Mouse (Mus musculus): ENCODE data around the gene Prlhr. TPM values are rescaled to one million over a fixed set of nuclear protein-coding genes. Genes with fewer than 3 reads are reported as not detected.

The Prlhr gene
- not detected for total RNA-seq (2021)

DNA sequence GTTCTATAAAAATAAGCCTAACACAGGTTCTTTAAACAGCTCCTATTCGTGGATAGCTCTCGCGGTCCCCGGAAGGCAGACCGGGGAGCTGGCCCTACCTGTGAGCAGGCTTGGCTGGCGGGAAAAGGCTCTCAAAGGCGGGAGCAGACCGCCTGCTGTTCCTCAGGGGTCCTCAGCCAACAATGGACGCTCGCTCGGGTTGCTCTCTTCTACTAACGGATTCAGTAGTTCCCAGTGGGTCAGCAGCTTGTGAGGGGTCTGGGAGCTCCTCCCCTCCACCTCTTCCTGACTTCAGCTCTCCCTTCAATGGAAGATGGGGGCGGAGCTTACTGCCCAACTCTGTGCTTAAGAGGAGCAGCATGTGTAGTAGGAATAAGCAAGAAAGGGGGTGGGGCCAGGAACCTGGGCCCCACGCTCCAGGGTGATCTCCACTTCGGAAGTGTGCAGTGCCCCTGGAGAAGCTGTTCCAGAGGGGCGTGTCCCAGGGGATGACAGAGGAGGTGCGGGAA is at the start of gene Prlhr:
Gene Prlhr (minus strand): TSS at position 51 of the 509 bp plus-strand sequence.
- no peak for DNase-seq
- intact Hi-C loops (cut with DNase I), result loop anchor here (5.0 kb wide), 1 partner anchor 84 kb away; no protein-coding TSS in a partner anchor

DNA sequence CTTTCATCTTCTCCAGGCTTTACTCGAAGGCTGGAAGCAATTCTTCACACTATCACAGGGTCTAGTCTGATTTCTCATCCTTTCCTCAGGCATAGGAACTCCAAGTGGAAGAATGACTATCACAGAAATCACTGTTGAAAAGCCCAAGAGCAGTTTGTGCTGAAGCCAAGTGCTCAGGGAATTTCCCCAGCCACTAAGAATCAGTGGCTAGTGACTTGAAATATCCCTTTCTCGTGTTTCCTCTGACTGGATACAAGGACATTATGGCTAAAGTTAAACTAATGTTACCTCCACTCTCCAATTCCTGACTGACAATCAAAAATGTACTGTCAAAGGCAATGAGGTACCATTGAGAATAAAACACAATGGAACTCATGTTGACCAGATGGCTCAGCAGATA is 47.0 kb upstream of the Prlhr start:
- no peak for DNase-seq
- intact Hi-C loops (cut with DNase I), result no loop called here

DNA sequence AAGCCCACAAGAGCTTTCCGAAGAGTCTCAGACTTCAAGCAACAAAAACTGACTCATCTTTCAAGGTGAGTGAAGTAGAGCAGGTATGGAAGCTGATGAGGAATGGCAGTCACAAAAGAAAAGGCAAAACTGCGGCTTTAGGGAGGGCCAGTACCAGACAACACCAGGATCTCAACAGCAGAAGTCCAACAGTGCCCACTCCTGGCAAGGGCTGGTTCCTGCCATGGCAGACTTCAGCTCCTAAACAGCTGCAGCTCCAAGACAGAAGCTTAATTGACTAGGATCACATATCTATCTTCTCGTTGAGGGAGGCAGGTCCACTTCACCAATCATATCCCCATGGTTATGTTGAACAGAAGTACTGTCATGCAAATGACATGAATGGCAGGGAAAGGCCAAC is 45.3 kb upstream of the Prlhr start:
- intact Hi-C loops (cut with DNase I), result no loop called here

DNA sequence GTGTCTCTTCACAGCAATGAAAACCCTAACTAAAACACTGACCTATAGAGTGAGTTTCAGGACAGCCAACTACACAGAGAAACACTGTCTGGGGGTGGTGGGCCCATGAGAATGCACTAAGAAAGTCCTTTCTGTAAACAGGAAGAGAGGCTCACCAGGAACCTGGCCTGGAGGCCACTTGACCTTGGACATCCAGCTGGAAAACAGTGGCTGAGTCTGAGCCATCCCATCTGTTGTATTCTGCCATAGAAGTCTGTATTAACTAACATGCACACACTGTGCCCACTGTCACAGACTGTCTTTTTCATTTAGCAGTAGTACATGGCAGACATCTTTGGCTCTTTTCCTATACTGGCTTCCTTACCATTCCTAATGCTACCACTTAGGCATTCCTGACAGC is 32.1 kb upstream of the Prlhr start:
- no peak for DNase-seq
- intact Hi-C loops (cut with DNase I), result no loop called here

More for the DNA sequence above, 45.3 kb upstream of the Prlhr start:
- no peak for DNase-seq

DNA sequence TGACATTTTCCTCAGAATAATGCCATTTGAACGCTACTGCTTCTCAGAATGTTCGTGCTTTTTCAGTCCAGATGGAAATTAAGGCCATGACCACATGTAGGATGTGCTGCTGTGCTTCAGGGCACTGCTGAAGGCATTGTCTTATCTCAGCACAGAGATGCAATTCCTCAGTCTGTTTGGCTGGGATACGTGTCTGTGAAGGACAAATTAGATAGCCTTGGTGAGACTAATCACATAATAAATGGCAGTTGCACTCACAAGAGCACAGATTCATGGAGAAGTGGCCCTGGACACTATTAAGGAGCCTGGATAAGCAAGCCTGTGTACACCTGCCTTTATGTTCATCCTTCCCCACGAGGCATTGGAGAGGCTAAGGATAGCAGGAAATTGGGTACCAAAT is 29.1 kb upstream of the Prlhr start:
- DNase-seq, result no peak
- intact Hi-C loops (cut with DNase I), result no loop called here

DNA sequence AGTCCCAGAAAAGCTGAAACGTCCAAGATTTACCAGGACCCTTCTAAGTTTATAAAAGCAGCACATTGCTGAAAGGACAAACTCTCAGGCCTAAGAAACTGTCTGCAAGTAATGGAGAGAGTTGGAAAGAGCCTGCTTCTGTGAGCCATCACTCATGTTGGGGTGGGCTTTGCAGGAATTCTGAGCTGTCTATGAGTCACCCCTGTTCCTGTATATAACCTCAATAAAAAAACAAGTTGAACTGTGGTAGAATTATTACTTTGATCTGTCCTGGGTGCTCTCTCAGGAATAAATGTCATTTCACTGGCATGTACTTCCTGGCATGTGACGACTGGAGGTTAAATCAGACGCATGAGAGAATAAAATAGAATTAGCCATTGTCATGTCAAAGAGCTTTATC is 27.7 kb upstream of the Prlhr start:
- DNase-seq, result no peak
- intact Hi-C loops (cut with DNase I), result no loop called here

DNA sequence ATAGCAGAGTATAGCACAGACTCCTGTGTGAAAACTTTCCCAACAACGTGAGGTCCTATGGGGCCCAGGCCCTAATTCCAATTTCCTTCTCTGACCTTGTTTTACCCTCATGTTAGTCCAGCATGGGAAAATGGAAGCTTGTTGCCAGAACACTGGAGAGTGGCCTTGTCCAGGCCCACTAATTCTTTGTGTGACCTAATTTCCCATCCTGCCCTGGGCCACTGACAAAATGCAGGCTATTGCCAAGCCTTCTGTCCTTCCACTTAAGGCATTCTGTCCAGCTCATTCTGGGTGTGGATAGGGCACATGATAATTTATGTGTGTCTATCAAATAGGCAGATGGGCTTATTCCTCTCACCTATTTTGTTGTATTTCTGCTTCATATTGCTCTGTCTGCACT is 21.5 kb upstream of the Prlhr start:
- no peak for DNase-seq
- intact Hi-C loops (cut with DNase I), result no loop called here

DNA sequence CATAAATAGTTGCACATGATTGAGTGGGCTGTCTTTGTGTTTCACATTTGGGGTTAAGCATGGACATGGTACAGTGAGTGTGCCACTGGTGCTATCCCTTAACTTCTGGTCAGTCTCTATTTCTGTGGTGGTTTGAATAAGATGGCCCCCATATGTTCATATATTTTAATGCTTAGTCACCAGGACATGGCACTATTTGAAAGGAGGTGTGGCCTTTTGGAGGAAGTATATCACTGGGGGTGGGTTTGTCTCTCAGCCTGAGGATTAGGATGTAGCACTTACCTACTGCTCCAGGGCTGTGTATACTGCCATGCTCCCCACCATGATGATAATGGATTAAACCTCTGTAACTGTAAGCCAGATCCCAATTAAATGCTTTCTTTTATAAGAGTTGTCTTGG is 17.2 kb upstream of the Prlhr start:
- intact Hi-C loops (cut with DNase I), result no loop called here
- DNase-seq, result no peak

DNA sequence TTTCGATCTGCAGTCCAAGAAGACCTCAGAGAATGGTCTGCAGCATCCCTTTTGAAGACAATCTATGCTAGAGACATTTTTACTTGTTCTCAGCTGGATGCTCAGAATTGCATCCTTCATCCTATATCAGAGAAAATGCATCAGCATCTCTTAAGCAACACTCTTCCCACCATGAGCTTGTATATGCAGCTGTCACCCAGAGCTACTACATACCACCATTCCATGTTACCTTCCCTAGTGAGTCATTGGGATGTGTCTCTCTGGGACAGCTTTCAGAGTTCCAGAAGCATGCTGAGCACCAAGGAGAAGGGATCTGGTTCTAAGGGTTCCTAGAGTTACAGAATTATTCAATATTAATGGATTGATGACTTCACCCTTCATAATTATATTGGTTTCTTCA is 10.8 kb upstream of the Prlhr start:
- intact Hi-C loops (cut with DNase I), result no loop called here
- no peak for DNase-seq

DNA sequence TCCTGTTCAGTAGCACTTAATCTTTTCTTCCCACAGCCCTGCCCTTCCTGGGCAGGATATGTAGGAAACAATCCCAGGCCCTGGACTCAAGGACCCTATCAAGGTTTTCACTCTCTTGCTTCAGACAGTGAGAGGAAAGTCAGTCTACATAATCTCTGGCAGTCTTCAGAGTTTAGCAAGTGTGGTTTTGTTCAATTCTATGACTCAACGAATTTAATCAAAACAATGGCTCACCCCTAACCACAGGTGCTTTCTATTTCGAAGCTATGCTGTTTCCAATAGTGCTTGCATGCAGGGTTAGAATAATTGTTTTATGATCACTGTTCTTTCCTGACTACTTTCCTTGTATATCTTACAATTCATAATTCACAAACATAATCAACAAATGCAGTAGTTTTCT is 9.7 kb upstream of the Prlhr start:
- intact Hi-C loops (cut with DNase I), result no loop called here
- no peak for DNase-seq

DNA sequence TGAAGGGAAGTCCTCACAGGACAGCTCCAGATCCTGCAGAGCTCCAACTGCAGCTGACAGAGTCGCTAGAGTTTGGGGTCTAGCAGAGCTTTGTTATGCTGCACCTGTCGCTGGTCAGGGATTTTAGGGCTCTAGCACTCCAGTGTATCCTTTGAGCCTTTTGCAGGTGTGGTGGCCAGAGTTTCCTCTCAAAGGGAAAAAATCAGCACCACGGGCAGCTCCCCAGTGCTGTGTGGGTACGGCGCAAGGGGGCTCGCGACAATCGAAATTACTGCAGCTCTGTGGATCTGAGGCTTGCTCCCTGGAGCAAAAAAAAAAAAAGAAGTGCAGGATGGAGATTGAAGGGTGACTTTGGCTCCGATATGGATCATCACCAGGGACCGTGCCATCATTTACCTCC is 742 bp upstream of the Prlhr start:
- intact Hi-C loops (cut with DNase I), result loop anchor here (5.0 kb wide), 1 partner anchor 83 kb away; no protein-coding TSS in a partner anchor
- peak in 1 of 2 experiments; percentile 26 for DNase-seq

DNA sequence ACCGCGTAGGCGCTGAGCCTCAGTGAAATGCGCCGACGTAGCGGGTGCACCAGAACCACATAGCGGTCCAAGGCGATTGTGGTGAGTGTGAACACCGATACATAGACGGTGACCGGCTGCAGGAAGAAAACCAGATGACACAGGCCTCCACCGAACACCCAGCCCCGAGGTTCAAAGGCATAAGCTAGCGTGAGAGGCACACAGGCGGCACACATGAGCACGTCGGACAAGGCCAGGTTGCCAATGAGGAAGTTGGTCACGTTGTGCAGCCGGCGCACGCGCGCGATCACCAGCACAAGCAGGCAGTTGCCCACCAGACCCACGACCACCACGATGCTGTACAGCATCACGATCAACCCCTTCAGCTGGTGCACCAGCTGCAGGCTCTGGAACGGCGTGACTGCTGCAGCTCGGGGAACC is 506 bp downstream of the Prlhr start:
- no peak for DNase-seq
- intact Hi-C loops (cut with DNase I), result loop anchor here (2.0 to 5.0 kb wide), 2 partner anchors 85 to 141 kb away; no protein-coding TSS in a partner anchor

DNA sequence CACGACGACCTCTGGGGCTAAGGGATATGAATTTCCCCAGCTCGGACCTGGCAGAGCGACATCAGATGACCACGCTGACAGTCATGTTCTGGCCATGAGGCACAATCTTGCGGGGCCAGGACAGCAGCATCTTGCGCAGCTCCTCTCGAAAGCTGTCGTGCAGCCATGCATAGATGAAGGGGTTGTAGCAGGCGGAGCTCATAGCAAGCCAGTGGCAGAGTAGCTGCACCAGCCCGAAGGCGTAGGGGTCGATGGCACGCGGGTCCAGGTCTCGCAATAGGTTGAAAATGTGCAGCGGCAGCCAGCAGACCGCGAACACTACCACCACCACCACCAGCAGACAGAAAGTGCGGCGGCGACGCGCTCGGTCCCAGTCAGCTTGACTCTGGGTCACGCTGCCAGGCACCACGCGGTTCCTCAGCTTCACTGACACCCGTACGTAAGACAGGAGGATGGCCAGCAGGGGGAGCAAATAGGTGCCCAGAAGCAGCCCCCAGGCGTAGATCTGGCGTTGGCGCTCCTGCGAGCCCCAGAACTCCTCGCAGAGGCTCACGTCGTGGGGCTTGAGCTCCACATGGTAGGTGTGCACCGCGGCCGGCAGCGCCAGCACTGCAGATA is 1.0 kb downstream of the Prlhr start:
- intact Hi-C loops (cut with DNase I), result loop anchor here (2.0 to 5.0 kb wide), 2 partner anchors 85 to 142 kb away; no protein-coding TSS in a partner anchor
- peak; percentile 44 to 49 for DNase-seq

DNA sequence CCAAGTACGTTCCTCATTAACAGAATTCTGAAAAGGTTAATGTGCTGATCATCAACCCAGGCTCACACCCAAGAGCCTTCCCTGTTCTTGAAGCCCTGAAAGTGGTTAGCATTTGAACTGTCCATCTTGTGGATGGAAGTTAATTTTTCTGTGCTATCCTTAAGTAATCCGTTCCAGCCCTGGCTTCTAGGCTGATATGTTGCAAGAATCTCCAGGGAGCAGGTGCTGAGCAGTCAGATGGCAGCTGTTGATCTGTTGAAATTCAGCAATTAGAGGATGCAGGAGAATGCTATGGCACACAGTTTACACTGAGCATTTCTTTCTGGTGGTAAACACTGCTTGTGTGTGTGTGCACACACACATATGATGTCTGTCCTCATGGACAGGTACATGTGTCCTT is 2.4 kb downstream of the Prlhr start:
- intact Hi-C loops (cut with DNase I), result loop anchor here (2.0 to 5.0 kb wide), 2 partner anchors 87 to 143 kb away; no protein-coding TSS in a partner anchor
- DNase-seq, result no peak

DNA sequence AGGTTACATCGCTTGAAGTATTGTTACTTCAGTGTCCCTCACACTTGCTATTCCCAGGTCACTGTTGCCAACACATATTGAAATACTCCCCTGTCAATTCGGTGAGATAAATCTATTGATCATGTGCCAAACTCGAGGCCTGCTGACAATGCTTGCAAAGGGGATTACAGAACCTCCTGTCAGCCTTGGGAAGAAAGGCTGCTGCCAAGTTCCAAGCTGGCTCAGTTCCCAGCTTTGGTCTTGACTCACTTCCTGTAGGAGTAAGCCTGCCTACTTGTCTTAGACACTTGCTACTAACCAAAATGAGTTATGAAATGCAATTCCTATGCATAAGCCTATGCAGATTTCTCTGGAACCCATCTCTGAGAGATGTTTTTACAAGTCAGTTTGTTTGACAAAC is 4.2 kb downstream of the Prlhr start:
- intact Hi-C loops (cut with DNase I), result no loop called here
- peak; percentile 63 to 64 for DNase-seq

DNA sequence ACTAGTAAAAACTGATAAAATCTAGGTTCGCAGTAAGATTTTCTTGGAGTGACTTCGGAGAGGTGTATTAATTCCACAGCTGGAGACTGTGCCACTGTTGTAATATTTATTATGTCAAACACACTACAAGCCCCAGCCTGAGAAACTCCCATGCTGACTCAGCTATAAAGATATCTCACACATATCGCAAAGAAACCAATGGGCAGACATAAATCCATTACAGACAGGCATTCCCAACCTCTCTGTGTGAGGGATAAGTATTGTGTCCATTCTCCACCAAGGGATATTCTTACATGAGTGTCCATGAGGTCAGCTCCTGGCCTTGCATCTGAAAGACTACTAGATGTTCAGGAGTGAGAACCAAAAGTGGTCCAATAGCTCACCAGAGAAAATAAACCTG is 4.7 kb downstream of the Prlhr start:
- no peak for DNase-seq
- intact Hi-C loops (cut with DNase I), result no loop called here

DNA sequence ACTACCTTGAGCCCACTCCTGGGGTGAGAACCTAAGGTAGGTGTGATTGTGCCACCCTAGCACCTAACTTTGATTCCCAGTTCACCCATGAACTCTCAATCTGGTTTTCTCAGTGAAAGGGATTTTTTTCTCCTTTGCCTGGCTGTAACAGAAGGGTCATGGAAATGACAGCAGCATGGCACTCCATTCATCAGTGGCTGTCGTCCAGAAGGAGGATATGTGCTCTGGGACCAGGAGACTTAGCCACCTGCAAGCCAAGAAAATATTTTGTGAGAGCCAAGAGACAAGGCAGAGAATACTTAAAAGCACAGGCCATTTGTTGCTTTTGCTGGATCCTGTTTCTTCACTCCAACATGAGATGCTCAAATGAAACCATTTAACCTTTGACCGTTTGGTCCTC is 6.6 kb downstream of the Prlhr start:
- intact Hi-C loops (cut with DNase I), result no loop called here
- DNase-seq, result no peak

DNA sequence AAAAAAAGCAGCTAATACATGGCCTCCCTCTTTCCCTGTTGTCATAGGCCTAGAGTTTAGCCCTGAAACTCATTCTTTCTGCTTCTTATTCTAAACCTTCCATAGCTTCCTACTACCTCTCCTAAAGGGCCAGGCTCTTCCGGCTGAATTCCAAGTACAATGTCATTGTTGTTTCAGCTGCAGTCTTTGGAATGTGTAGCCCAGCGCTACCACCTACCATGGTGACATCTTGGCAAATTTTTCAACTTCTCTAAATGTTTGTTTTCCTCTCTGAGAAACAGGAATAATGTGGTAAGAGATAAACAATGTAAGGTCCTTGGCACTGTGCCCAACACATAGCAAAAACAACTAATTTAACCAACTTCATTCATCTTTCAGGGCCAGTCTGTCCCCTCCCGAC is 8.4 kb downstream of the Prlhr start:
- intact Hi-C loops (cut with DNase I), result no loop called here
- DNase-seq, result no peak

DNA sequence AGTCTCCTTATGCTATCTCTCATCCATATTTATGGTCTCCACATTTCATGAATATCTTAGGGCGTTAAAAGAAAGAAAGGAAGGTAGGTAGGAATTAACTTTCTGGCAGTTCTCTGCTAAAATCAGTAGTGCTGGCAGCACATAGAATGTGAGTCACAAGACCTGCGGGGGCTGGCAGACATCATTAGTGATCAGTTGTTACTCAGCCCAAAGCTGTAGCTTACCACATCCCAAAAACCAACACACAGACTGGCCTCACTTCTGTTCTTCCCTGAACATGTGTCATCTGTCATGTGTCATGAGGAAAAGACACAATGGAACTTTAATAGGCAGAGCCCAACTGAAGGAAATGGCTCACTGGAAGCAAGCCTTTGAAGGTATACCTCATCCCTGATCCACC is 9.0 kb downstream of the Prlhr start:
- intact Hi-C loops (cut with DNase I), result no loop called here
- no peak for DNase-seq

DNA sequence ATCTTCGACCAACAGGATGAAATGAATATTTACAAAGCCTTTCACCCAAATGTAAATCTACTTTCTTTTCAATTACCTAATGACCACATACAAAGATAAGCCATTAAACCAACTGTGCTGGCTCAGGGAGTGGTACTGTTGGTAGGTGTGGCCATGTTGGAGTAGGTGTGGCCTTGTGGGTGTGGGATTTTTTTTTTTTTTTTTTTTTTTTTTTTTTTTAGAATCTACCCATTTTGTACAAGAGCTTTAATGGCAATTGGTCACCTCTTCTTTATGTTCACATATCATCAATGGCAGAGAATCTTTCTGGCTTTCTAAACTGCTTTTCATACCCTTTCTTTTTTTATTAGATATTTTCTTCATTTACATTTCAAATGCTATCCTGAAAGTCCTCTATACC is 12.3 kb downstream of the Prlhr start:
- intact Hi-C loops (cut with DNase I), result no loop called here
- DNase-seq, result no peak

DNA sequence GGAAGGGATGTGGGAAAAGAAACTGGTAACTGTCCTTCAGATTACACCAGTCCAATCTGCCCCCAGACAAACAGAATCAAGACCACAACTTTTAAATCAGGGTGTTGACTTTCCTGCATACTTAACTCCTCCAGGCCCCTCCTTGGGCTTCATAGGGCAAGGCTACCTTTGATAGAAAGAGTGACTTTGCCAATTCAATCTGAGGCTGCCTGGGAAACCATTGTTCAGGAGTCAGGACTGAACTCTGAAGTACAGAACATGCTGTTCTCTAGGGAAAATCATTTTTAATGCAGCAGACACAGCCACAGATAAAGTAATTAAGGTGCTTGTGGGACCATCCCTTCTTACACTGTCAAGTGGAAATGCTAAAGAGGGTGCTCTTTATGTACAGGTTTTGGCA is 27.6 kb downstream of the Prlhr start:
- DNase-seq, result no peak
- intact Hi-C loops (cut with DNase I), result no loop called here

DNA sequence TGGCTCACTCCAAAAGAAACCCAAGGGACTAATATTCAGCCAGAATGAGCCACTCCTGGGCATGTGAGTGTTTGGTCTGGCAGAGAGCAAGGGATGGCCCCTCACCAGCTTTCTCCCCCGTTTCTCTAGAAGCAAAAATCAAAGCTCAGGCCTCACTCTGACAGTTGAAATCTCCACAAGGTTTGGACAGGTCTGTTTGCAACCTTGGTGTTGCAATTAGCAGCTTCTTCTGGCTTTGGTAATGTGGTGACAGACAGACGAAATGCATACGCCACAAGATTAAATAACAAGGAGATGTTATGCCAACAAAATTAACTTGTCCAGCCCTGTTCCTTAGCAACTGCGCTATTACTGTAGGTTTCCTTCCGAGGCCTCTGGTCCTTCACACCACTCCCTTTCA is 28.0 kb downstream of the Prlhr start:
- peak; percentile 7 to 18 for DNase-seq
- intact Hi-C loops (cut with DNase I), result no loop called here
